Mouse (Mus musculus) hindbrain, embryonic 14.5 days (tissue): Measurements from ENCODE around the gene Lingo1. TPM values are rescaled to one million over a fixed set of nuclear protein-coding genes. Genes with fewer than 3 reads are reported as not detected.

Source experiments
- ATAC-seq: fragments of 200-750 bp; cut with Nextera tagmentation; 2 replicates; pipeline ENCODE4 v1.8.0; 2017; ENCODE audit warnings: moderate number of reproducible peaks, mild to moderate bottlenecking, moderate TSS enrichment, moderate library complexity; ENCODE audit not compliant: low FRiP score
- DNase-seq: peaks from one replicate; pipeline ENCODE4 v3.0.0-alpha.2; 2015; ENCODE audit warnings: low spot score
- H3K27ac ChIP-seq: fragments of 300-500 bp; sonication (generic); 2 replicates; pipeline ENCODE4 v1.5.1; 2014; ENCODE audit warnings: mild to moderate bottlenecking, moderate library complexity
- H3K27me3 ChIP-seq: fragments of 300-500 bp; sonication (generic); 2 replicates; pipeline ENCODE4 v1.6.1; 2014; ENCODE audit warnings: mild to moderate bottlenecking, low read length, mixed read lengths; ENCODE audit not compliant: control insufficient read depth, insufficient read depth
- H3K36me3 ChIP-seq: fragments of 300-500 bp; sonication (generic); replicated peaks from 2 replicates; pipeline ENCODE4 v1.6.1; 2014; ENCODE audit not compliant: control insufficient read depth, insufficient read depth
- H3K4me1 ChIP-seq: fragments of 300-500 bp; sonication (generic); replicated peaks from 2 replicates; pipeline ENCODE4 v1.6.1; 2014; ENCODE audit warnings: antibody characterized with exemption, low read length, mixed read lengths; ENCODE audit not compliant: control insufficient read depth, insufficient read depth
- H3K4me2 ChIP-seq: fragments of 300-500 bp; sonication (generic); replicated peaks from 2 replicates; pipeline ENCODE4 v1.6.1; 2014; ENCODE audit warnings: mild to moderate bottlenecking, moderate library complexity
- H3K4me3 ChIP-seq: fragments of 300-500 bp; sonication (generic); replicated peaks from 2 replicates; pipeline ENCODE4 v1.5.1; 2014; ENCODE audit warnings: mild to moderate bottlenecking, low read length
- H3K9ac ChIP-seq: fragments of 300-500 bp; sonication (generic); 2 replicates; pipeline ENCODE4 v1.6.1; 2014
- H3K9me3 ChIP-seq: fragments of 300-500 bp; sonication (generic); 2 replicates; pipeline ENCODE4 v1.6.1; 2016; ENCODE audit warnings: low read length; ENCODE audit not compliant: control insufficient read depth
- WGBS: fragments of 180-500 bp; shearing (Covaris S2); extraction: QIAGEN DNeasy Blood & Tissue Kit; methylation state at CpG from one replicate; pipeline ENCODE4 v1.1.7; 2014; 5-methylcytosine and 5-hydroxymethylcytosine counted together
- polyA plus RNA-seq: library from polyadenylated mRNA; unstranded; fragments of >200 nt; fragmentation: Nextera tagmentation; extraction: Ambion mirVana; gene quantifications from 2 replicates; pipeline ENCODE4 v1.2.1, GENCODE M21; 2014

Lingo1 gene
- polyA plus RNA-seq, 1 experiment from 2014 or later = 57.3 TPM

DNA sequence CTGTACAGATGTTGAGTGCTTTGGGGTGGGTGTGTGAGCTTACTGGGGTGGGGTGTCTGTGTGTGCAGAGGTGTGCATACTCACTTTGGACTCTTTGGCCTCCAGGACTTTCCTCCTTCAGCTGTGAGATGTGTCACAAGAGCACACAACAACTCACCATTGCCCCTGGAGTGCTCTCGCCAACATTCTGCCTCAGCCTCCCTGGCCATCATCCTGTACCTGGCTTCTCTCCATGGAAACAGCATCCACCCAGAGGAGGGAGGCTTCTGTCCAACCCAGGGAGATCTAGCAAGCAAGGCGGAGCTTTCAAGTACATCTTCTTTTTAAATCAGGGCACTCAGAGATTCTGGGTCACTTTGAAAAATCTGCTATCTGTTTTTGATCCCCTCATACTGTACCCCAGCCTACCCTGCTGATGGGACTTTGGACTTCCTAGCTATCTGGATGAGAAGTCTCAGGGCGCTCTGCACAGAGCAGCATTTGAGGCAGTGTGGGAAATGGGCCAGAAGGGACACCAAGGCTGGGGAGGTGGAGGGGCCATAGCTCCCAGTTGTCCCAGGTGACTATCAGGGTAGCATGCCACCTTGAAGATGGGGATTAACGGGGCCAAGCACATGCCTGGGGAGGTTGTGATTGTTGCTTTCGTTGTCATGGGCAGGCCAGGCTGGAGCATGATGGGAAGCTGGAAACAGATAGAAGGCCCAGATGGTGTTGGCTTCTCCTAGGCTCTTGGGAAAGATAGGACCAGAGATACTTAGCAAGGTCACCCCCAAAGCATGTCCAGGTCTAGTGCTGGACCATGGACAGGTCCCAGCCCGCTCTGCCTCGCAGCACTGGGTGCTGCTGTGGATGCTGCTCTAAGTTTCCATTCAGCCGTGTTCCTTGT is 184.1 kb downstream of the Lingo1 start:
- Histone ChIP-seq H3K4me3 (no peak overlapping the region), H3K9ac (no peak overlapping the region), H3K36me3 (peaks cover 10% of the 10 kb centered on the region), H3K27me3 (no peaks in the 10 kb centered on the region), H3K9me3 (no peaks in the 10 kb centered on the region), H3K27ac (no peak overlapping the region), H3K4me2 (no peak overlapping the region), H3K4me1 (peaks cover 33% of the 10 kb centered on the region)
- ATAC-seq (no peak), DNase-seq (no peak)
- WGBS = 90% methylated on average over 8 of the region's 8 CpGs

DNA sequence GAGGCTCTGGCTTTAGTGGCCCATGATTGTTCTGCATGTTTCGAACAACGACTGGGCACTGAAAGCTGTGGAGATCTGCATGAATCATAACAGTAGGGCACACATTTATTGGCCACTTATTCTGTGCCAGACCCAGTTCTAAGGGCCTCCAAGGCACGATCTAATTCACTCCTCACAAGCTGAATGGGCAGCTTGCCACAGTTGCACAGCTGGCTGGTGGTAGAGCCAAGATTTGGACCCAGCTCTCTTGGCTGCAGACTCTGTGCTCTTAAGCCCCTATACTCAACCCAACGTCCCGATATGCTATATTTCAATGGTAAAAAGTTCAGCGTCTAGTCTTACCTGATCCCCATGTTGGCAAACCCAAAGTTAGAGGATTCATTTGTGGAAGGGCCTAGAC is 185.3 kb downstream of the Lingo1 start:
- Histone ChIP-seq H3K4me2 (no peak overlapping the region), H3K4me1 (peaks cover 34% of the 10 kb centered on the region), H3K36me3 (peaks cover under 1% of the 10 kb centered on the region; the same call in 1 of the 2 replicates), H3K9ac (no peak overlapping the region), H3K4me3 (no peak overlapping the region), H3K9me3 (no peaks in the 10 kb centered on the region), H3K27ac (peak overlapping the region; percentile 26; the same call in 1 of the 2 replicates), H3K27me3 (no peaks in the 10 kb centered on the region)
- 69% methylated on average over 6 of the region's 6 CpGs for WGBS
- no peak for ATAC-seq
- DNase-seq = peak; percentile 58

DNA sequence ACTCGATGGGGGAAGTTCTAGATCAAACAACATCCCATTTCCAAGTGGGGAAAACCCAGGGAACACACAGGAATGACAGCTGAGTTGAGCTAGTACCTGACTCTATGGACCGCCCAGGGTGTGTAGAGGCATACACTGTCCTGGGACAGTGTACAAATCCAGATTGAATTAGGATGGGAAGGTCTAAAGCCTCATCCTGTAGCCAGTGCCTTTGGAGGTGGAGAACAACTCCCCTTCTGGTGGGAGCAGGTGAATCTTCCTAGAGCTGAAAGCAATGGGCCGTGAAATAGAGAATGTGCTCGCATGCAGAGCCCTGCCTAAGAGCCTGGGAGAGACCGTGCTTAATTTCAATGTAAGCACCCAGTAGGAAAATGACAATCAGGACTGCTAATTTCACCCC is 185.8 kb downstream of the Lingo1 start:
- Histone ChIP-seq H3K36me3 (no peaks in the 10 kb centered on the region), H3K9ac (no peak overlapping the region), H3K27me3 (no peaks in the 10 kb centered on the region), H3K4me3 (no peak overlapping the region), H3K4me1 (peaks cover 39% of the 10 kb centered on the region), H3K4me2 (no peak overlapping the region), H3K9me3 (no peaks in the 10 kb centered on the region), H3K27ac (peak overlapping the region; percentile 26; the same call in 1 of the 2 replicates)
- no peak for ATAC-seq
- 71% methylated on average over 5 of the region's 5 CpGs for WGBS
- no peak for DNase-seq

DNA sequence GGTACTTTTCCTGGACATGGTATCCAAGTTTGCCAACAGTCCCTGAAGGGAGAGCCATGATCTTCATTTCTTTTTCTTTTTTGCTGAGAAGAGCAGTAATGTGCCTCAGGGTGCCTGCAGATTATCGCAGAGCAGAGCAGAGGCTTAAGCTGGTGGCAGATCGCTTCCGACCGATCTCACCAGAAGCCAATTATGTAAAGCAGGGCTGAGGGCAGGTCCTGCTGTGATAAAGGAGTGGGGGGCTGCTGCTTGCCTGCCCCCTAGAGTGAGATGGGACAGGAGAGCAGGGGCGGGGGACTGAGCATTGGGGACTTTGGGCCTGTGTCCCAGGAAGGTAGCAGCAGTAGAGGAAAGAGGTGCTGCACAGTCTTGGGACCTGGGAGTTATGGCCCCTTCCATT is 186.8 kb downstream of the Lingo1 start:
- 4% methylated on average over 5 of the region's 5 CpGs for WGBS
- DNase-seq (no peak), ATAC-seq (0 out of 2 replicates have a peak, but pooled peaks have one; percentile 22)
- peaks cover 48% of the 10 kb centered on the region for H3K4me1 ChIP-seq
- no peak overlapping the region for H3K9ac ChIP-seq
- H3K9me3 ChIP-seq = no peaks in the 10 kb centered on the region
- H3K4me3 ChIP-seq = no peak overlapping the region
- H3K4me2 ChIP-seq = no peak overlapping the region
- H3K36me3 ChIP-seq = no peaks in the 10 kb centered on the region
- no peaks in the 10 kb centered on the region for H3K27me3 ChIP-seq
- H3K27ac ChIP-seq = no peak overlapping the region

DNA sequence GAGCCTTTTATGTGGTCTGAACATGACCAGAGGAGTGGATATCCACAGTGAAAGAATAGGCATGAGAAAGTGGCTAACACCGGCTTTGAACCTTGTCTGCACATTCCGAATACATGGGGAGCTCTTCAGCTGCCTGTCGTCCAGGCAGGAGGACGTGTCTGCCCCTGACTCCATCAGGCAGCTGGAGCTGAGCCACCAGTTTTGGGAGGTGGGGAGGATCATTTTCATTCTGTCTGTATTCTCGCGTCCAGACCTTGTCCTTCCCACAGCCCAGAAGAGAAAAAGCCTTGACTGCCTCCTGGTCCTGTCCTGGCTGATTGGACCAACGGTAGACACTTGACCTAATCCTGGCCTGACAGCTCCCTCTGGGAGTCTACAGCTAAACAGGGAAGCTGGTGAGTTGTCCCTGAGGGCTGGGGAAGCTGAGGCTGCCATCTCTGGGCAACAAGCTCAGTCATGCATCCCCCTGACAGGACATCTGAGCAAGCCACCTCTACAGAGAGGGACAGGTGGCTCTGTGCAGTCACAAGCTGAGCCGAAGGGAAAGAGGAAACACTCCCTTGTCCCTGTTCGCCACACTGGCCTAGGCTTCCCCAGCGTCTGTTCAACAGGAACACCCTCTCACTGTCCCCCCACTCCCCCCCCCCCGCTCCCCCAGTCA is 187.4 kb downstream of the Lingo1 start:
- ATAC-seq (no peak), DNase-seq (no peak)
- Histone ChIP-seq H3K9me3 (no peaks in the 10 kb centered on the region), H3K4me3 (no peak overlapping the region), H3K4me1 (peaks cover 50% of the 10 kb centered on the region), H3K27me3 (no peaks in the 10 kb centered on the region), H3K27ac (peak overlapping the region; percentile 24; the same call in 1 of the 2 replicates), H3K4me2 (no peak overlapping the region), H3K9ac (no peak overlapping the region), H3K36me3 (no peaks in the 10 kb centered on the region)
- 25% methylated on average over 10 of the region's 11 CpGs for WGBS

DNA sequence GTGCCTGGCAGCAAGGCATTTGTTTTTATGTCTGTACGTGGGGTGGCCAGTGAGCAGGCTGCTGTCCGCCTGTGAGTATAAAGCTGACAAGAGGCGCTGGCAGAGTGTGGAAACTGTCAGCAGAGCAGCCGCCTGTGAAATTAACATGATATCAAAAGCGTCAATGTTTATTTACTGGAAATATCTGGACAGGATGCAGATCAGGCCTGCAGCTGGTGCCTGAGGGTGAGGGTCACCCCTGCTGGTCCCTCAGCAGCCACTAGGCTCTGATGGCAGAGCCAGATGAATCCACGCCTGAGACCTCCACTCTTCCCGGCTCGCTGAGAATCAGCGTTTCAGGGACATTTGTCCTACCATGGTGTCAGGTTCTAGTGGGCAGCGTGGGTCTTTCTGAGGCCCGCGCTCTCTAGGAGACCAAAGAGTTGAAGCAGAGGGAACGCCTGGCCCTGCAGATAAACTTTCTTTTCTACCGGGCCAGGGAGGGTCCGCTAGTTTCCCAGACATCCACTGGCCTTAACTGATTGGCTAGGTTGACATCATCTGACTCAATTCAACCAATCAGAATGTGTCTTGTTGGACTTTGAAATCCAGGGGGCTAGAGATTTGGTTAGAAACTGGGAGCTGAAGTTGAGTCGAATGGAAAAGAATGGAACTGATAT is 190.1 kb downstream of the Lingo1 start:
- Histone ChIP-seq H3K27ac (peak overlapping the region; percentile 33; the same call in 1 of the 2 replicates), H3K36me3 (no peaks in the 10 kb centered on the region), H3K4me2 (no peak overlapping the region), H3K9me3 (no peaks in the 10 kb centered on the region), H3K4me1 (peaks cover 49% of the 10 kb centered on the region), H3K4me3 (no peak overlapping the region), H3K9ac (no peak overlapping the region), H3K27me3 (no peaks in the 10 kb centered on the region)
- ATAC-seq (no peak), DNase-seq (no peak)
- WGBS = 53% methylated on average over 16 of the region's 16 CpGs

DNA sequence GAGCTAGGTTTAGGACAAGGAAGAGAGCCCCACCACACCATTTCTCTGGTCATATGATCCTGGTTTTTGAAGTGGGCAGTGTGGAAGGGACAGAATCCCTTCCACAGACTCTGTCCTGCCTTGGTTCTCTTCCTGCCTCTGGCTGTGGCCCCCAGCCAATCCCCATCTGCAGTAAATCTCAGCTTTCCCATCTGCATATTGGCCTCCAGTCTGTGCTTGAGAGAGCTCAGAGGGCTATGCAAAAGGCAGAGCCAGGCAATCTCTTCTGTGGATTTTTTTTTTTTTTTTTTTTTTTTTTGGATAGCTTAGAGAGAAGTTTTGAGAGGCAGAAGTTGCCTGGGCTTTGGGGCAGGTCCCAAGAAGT is 190.8 kb downstream of the Lingo1 start:
- no peak for DNase-seq

DNA sequence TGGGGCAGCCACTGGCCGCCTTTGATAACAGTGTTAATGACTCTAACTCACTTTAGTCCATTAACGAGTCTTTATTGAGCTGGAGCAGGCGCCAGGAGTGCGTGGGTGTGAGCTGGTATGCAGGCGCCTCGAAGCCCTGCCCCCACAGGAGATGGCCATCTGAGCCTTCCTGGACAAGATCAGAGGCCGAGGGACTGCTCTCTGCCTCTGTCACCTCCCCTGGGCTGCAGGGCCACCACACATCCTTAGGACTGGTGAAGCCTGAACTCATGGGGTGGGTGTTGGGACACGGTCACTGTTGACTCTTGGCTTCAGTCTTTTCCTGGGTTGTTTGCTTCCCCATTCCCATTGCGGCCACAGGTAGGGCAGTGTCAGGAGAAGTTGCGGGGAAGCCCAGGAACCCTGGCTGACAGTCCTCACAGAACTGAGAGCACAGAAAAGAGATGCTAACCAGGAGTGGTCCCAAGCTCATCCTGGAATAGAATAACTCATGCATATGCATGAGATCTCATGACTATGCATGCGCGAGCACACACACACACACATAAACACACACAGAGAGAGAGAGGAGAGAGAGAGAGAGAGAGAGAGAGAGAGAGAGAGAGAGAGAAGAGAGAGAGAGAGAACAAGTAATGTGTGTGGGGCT is 191.3 kb downstream of the Lingo1 start:
- no peak for DNase-seq

More for the DNA sequence above, 190.8 kb downstream of the Lingo1 start:
- Histone ChIP-seq H3K9ac (no peak overlapping the region), H3K4me2 (no peak overlapping the region), H3K27ac (no peak overlapping the region), H3K4me3 (no peak overlapping the region), H3K27me3 (no peaks in the 10 kb centered on the region), H3K9me3 (no peaks in the 10 kb centered on the region), H3K36me3 (no peaks in the 10 kb centered on the region), H3K4me1 (peaks cover 41% of the 10 kb centered on the region)
- 0 out of 2 replicates have a peak, but pooled peaks have one; percentile 39 for ATAC-seq

More for the DNA sequence above, 191.3 kb downstream of the Lingo1 start:
- Histone ChIP-seq H3K9me3 (no peaks in the 10 kb centered on the region), H3K9ac (no peak overlapping the region), H3K4me2 (no peak overlapping the region; the same call in 1 of the 2 replicates), H3K27me3 (no peaks in the 10 kb centered on the region), H3K4me3 (no peak overlapping the region), H3K36me3 (no peaks in the 10 kb centered on the region), H3K4me1 (peaks cover 39% of the 10 kb centered on the region), H3K27ac (no peak overlapping the region)
- 27% methylated on average over 12 of the region's 12 CpGs for whole genome bisulfite sequencing
- peak; percentile 73; the same call in 1 of the 2 replicates for ATAC-seq
